ENCODE assay signal across 8 mouse cellular contexts in genomic region chr4:22497221-22498101, GRCm38 (mm10). TPM values are rescaled to one million over a fixed set of nuclear protein-coding genes. Genes with fewer than 3 reads are reported as not detected.
A peak's percentile ranks its signal among the peaks of the same experiment; 100 is the strongest.
DNase-seq lines count a peak whose midpoint lies in the region; ATAC-seq lines count a peak whose summit lies in the region.

No protein-coding gene starts in this region.

- no peak overlapping the region for H3K9ac ChIP-seq in lung, embryonic 15.5 days
- H3K9ac ChIP-seq in neural tube, embryonic 13.5 days: peak overlapping the region; percentile 67

- ATAC-seq in lung, embryonic 15.5 days (ENCODE audit: borderline replicate concordance, extremely low read depth, low FRiP score, low TSS enrichment): no peak
- peak; percentile 86 for ATAC-seq in neural tube, embryonic 13.5 days (ENCODE audit: low read depth)

- under 1% methylated on average over 34 of the region's 34 CpGs for WGBS in lung, embryonic 15.5 days
- under 1% methylated on average over 34 of the region's 34 CpGs for WGBS in neural tube, embryonic 13.5 days

- H3K4me1 ChIP-seq in lung, embryonic 15.5 days: peaks cover 13% of the 10 kb centered on the region; the same call in 1 of the 2 replicates
- H3K4me1 ChIP-seq in neural tube, embryonic 13.5 days (replicated peaks): peaks cover 43% of the 10 kb centered on the region

- no peaks in the 10 kb centered on the region for H3K36me3 ChIP-seq in lung, embryonic 15.5 days
- H3K36me3 ChIP-seq in neural tube, embryonic 13.5 days: no peaks in the 10 kb centered on the region

- no peaks in the 10 kb centered on the region for H3K9me3 ChIP-seq in lung, embryonic 15.5 days
- H3K9me3 ChIP-seq in neural tube, embryonic 13.5 days: no peaks in the 10 kb centered on the region

- intact Hi-C loops in left cerebral cortex, postnatal 36 days (cut with DNase I): loop anchor here (10.0 kb wide), 1 partner anchor 427 kb away; no protein-coding TSS in a partner anchor

- peaks cover 85% of the 10 kb centered on the region for H3K27me3 ChIP-seq in lung, embryonic 15.5 days
- H3K27me3 ChIP-seq in neural tube, embryonic 13.5 days: peaks cover 33% of the 10 kb centered on the region; the same call in 1 of the 2 replicates

- no peak overlapping the region for H3K4me3 ChIP-seq in lung, embryonic 15.5 days
- H3K4me3 ChIP-seq in neural tube, embryonic 13.5 days: peak overlapping the region; percentile 48

- H3K27ac ChIP-seq in lung, embryonic 15.5 days: no peak overlapping the region
- peak overlapping the region; percentile 90 for H3K27ac ChIP-seq in neural tube, embryonic 13.5 days (replicated peaks)

- DNase-seq in adrenal gland, postnatal 14 days: peak; percentile 15
- DNase-seq in adrenal gland, adult 8-10 months: no peak
- no peak for DNase-seq in lung, adult 18-20 months
- peak; percentile 52 to 58 for DNase-seq in left cerebral cortex, postnatal 36 days (ENCODE audit: low spot score in 2 of 2)
- DNase-seq in adrenal gland, adult 18-20 months (ENCODE audit: low spot score in 2 of 2): no peak
- no peak for DNase-seq in testis, postnatal 14 days (ENCODE audit: low spot score)

- peak overlapping the region; percentile 32; the same call in 1 of the 2 replicates for H3K4me2 ChIP-seq in lung, embryonic 15.5 days
- H3K4me2 ChIP-seq in neural tube, embryonic 13.5 days: peak overlapping the region; percentile 85

RNA-seq across cellular contexts. Expression of gene Pou3f2, which starts 9.3 kb away (rescaled TPM):
- 0.07 and 0.08 TPM in 2 replicates for total RNA-seq in adrenal gland, postnatal 14 days (2021)
- under 1 TPM in 3 of 4 experiments, not detected in 1; 0.03 to 0.06 (median 0.06) TPM for total RNA-seq in adrenal gland, adult 8-10 months (2022)
- polyA plus RNA-seq in lung, embryonic 15.5 days (2015; fragmentation: Nextera tagmentation; extraction: Ambion mirVana): 0.05 and 0.06 TPM in 2 replicates
- 10 to 100 TPM; 27.3 to 28.3 TPM for total RNA-seq in left cerebral cortex, postnatal 36 days (2021)
- polyA plus RNA-seq in neural tube, embryonic 13.5 days (2015; fragmentation: Nextera tagmentation; extraction: Ambion mirVana): 20.8 and 25.0 TPM in 2 replicates
- under 1 TPM in 1 of 2 experiments, not detected in 1; 0.07 TPM for total RNA-seq in adrenal gland, adult 18-20 months (2021)

Comparison
In these comparisons a context has a peak if more than half of its experiments do, and no peak if none do; other contexts are left out.
1. DNase-seq: peak in adrenal gland, postnatal 14 days (single experiment) and left cerebral cortex, postnatal 36 days (2 of 2); none in adrenal gland, adult 8-10 months (single experiment), lung, adult 18-20 months (0 of 2), adrenal gland, adult 18-20 months (0 of 2) and testis, postnatal 14 days (single experiment).
2. RNA of gene Pou3f2, which starts 9.3 kb away (total RNA-seq): 27.3 to 28.3 TPM in left cerebral cortex, postnatal 36 days; 0.07 to 0.08 TPM in adrenal gland, postnatal 14 days, 0.07 TPM in adrenal gland, adult 18-20 months and 0.03 to 0.06 TPM in adrenal gland, adult 8-10 months; every median in the first group is over 10 times any median in the second.